Mouse (Mus musculus) hindlimb bud, embryonic 11.5 days (tissue): Measurements from ENCODE around the gene Necap1.

ENCODE experiments used
- DNase-seq: peaks from one replicate; pipeline ENCODE4 v3.0.0-alpha.2; 2012; ENCODE audit warnings: low read depth, low spot score; ENCODE audit errors: extremely low spot score

Gene Necap1

GRCm38 (mm10) chr6:122883603-122884002 is 9.3 kb downstream of the Necap1 start:
- DNase-seq: no peak

- DNase-seq: no peak
These were observed 15.3 kb downstream of the Necap1 start for GRCm38 (mm10) chr6:122889599-122889998.

GRCm38 (mm10) chr6:122892442-122893049 is 18.3 kb downstream of the Necap1 start:
- DNase-seq: peak; percentile 46

- no peak for DNase-seq
These were observed 45.6 kb downstream of the Necap1 start for GRCm38 (mm10) chr6:122919922-122920321.

GRCm38 (mm10) chr6:122921451-122921850 is 47.2 kb downstream of the Necap1 start, which contains the start of gene Clec4a1:
Gene Clec4a1, plus strand, starts transcription at chr6:122921848.
- DNase-seq: no peak

GRCm38 (mm10) chr6:122934845-122935244 is 60.6 kb downstream of the Necap1 start:
- DNase-seq: no peak
